Mouse (Mus musculus): ENCODE measurements around the gene Vdr.

The Vdr gene

GRCm38 (mm10) chr15:97808532-97808931, 101.9 kb downstream of the Vdr start:
- DNase-seq, result no peak

DNA sequence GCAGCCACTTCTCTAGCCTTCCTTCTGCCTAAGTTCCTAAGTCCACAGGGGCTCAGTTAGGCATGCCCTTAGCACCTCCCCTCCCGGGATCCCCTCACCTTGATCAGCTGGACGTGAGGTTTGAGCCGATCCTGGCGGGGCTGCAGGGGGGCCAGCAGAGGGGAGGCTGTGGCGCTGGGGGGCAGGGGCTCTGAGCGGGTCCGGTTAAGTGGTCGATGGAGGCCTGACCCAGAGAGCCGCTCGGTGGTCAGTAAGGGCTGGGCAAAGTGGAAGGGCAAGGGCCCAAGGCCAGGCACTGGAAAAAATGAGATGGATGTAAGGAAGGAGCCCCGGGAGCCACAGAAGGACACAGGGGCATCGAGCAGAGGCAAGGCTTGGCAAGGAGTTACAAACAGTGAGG, 102.6 kb downstream of the Vdr start:
- no peak for DNase-seq

Data from kidney, postnatal 14 days (tissue).